Mouse (Mus musculus) urinary bladder, postnatal 14 days (tissue): ENCODE results near the gene March1.

Experiments used
- DNase-seq: peaks from one replicate; pipeline ENCODE4 v3.0.0; 2021; ENCODE audit warnings: low spot score

The March1 gene

DNA sequence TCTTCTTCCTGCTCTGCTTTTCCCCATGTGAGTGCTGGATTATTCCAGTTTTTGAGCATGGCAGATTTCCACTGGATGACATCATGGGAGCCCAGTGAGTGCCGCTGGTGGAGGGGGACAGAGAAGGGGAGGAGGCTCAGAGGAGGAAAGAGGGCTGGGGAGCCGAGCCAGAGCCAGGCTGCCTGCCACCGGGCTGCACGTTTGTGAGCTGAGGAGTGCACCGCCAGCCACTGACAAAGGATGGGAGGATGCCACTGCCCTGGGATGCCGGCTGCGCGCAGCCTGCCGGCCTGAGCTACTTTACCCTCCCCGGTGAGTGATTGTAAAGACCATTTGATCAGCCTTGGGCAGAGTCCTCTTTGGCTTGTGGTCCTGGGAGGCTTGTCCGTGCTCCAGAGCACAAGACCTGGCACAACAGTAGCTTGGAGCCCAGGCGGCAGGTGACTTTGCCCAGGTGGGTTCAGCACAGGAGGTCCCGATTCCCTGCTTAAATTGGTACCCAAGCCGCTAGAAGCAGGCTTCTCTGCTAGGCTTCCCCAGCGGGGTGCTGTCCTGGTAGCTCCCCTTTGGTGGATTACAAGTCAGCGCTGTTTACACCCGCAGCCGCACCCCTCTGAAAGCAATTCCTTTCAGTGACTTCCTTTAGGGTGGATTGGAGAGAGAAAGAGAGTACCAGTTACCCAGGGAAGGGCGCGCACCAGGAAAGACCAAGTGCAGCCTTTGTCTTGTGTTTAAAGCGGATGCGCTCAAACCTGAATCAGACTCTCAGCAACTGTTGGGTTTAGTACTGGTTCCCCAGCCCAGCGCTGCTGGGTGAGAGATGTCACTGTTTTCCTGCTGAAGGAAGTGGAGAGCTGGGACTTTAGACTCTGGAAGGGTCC is at the start of gene March1:
Gene March1 (plus strand): TSS at position 30 of the 881 bp plus-strand sequence.
- DNase-seq, result no peak

DNA sequence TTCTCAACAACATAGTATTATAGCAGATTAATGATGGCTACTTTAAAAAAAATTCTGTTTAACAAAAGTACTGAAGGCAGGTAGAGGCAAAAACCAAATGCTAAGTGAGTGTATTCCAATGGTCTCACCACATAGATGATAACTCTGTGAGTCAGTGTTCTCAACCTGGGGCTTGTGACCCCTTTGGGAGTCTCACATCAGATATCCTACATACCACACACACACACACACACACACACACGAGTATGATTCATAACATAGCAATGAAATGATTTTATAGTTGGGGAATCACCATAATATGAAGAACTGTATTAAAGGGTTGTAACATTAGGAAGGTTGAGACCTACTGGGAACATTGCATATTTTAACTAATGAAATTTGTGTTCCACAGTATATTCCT is 30.8 kb upstream of the March1 start:
- no peak for DNase-seq

DNA sequence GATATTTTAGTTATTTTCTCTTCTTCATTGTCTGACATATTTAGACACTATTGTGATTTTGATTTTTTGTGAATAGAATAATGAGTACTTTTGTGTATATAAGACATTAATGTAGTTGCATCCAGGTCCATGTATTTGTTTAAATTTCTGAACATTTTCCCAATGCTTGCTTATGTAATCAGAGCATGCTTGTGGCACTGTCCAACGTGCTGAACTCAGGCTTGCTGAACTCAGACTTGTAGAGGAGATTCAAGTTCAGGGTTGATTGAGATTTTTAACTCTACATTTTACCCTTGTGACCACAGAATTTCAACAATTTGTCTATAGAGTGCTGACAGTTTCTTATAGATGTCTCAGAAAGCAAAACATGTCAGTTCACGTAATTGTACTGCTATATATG is 14.5 kb upstream of the March1 start:
- no peak for DNase-seq

DNA sequence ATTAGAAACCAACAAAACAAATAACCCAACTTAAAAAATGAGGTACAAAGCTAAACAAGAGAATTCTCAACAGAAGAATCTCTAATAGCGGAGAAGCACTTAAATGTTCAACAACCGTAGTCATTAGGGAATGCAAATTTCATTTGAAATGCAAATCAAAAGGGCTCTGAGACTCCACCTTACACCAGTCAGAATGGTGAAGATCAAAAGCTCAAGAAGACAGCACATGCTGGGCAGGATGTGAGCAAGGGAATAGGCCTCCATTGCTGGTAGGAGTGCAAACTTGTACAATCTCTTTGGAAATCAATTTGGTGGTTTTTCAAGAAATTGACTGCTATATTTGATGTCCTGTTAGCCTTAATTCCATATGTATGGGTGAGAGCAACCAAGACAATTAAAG is 8.2 kb upstream of the March1 start:
- no peak for DNase-seq

DNA sequence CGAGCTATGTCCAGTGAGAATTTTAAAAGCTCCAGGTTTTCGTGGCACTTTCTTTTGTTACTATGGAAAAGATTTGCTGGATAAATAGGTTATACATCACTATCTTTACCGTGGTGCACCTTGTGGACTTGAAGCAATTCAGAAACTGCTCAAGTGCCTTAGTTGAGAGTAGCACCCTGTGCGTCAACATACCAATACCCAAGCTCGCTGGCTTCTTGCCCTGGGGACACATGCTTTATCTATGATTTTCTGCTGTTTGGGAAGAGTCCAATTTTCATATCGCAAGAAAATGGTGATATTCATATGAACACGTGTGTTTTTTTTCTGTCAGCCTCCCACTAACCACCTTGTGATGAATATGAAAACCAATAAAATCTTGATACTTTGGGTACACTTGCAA is 1.3 kb downstream of the March1 start:
- DNase-seq, result no peak

DNA sequence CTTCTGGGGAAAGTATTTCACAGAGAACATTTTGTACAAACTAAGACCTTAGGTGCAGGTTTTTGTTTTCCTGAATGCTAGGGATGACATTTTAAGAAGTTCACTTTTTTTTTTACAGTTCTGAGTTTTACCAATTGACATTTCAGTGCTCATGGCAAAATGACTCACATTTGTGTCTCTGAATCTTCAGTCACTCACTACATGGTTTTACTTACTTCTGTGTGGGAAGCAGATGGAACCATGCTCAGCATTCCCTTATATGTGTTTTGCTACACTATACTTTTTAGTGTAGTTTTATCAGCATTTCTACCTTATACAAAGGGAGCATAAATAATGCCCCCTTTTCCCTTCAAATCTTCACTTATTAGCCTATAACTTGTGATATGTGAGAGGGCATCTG is 27.2 kb downstream of the March1 start:
- no peak for DNase-seq

DNA sequence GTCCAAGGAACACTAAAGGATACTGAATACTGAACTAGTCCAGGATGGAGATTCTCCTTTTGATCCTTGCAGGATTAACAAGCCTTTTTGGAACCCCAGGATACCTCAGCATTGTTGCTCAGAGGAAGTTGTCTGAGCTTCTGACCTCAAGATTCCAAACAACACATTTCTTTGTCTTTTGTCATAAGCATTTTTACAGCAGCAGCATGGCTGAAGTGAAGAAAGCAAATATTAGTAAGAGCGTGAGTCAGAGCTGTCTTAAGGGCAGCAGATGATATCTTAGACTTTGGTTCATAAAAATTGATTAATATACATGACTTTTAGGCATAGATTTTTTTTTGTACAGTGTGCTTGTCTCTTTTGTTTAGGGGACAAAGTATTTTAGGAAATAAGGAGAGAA is 27.8 kb downstream of the March1 start:
- DNase-seq, result no peak

DNA sequence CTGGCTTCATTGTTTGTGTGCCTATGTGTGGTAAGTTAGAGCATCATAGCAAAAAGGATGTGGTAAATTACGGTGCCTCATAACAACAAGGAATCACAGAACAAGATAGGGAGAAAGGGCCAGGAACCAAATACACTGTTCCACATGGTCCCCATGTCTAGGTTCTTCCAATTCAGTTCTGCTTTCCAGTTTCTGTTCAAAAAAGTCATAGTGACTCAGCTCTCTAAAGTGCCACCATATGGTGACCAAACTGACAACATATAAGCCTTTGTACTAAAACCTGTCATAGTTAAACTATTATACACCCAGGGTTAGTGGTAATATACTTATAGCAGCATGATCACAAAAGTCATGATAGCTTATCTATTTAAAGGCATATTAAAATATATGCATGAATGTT is 28.2 kb downstream of the March1 start:
- DNase-seq, result no peak

DNA sequence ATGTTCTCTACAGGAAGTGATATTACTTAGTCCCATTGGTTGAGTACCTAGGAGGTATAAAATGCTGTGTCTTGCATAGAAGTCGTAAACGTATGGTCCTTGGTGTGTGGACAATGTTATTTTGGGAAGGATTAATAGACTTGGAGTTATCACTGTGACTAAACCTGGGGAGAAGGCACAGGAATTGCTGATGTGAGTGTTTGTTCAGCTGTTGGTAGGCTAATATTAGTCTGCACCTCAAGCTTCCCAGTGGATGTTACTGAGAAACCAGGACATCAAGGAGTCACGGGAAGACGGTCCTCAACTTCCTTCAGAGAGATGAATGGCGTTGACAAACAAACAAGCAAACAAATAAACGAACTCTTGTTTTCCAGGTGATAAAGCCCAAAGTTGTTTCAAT is 38.2 kb downstream of the March1 start:
- no peak for DNase-seq

DNA sequence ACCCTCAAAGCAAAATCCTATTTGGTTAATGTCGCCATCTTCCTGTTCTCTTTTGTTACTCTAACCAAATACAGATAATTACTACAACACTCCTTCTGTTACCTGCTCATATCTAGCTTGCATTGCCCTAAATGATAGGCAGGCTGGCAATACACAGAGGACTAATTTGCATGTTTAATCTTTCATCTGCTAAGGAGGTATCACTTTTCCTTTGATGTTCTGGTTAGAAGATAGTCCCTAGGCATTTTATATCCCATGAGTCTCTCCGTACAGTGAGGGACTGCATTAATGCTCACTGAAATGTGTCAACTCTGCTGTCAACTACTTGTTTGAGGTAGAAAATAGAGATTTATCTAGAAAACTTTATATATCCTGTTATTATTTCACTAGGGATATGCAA is 44.2 kb downstream of the March1 start:
- DNase-seq, result no peak

DNA sequence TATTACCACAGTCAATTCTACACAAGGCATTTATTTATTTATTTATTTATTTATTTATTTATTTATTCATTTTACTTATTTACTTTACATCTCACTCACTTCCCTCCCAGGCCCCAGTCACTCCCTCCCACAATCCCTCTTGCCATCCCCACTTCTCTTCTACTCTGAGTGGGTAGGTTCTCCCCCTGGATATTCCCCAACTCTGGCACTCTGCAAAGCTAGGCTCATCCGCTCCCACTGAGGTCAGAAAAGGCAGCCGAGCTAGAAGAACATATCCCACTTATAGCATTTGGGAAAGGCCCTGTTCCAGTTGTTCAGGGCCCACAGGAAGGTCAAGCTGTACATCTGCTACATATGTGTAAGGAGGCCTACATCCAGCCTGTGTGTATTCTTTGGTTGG is 48.1 kb downstream of the March1 start:
- DNase-seq, result no peak

DNA sequence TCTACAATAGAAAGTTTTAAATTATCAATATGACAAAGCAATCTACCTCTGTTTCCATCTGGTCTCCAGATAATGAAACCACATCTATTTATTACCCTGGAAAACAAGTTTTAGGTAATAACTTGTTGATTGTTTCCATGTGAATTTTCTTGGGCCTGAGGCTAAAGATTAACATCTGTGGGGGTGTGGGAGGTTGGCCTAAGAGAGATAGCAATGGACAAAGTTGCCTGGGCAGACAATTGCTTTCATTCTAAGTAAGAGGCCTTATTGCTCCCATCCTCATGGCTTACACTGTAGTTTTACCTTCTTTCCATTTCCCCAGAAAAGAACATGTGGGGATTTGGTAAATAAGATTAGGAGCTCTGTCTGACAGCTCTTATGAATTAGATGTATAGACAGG is 125.4 kb downstream of the March1 start:
- DNase-seq, result no peak

DNA sequence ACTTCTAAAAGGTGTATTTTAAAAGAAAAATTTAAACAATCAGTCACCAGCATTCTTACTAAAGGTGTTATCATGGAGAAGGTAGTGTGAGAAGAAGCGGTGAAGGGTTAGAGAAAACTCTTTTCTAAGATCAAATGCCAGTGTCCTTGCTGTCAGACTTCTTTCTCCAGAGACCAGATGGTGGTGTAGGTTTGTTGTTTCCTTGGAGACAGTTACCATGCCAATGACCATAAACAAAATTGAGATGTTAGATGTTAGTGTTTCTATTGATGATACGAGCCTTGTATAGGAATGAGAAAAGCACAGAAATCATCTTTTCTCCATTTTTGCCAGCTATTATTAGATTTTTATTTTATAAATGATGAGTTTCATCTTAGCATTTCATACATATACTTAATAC is 158.1 kb downstream of the March1 start:
- DNase-seq, result no peak

DNA sequence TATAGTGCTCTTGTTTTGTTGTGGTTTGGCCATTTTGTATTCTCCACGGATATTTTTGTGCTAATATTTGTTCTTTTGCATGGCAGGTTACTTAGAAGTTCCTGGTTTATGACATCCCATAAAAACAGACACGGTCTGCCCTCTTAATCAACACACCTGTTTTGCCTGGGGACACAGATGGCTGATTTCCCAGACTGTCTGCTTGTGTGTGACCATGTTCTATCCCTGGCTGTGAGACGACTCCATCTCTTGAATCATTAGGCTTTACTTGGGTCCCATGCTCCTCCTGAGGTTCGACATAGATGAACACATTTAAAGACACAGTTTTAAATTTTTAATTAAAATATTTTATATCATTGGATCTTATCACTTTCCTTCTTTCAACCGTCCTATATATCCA is 163.5 kb downstream of the March1 start:
- DNase-seq, result no peak

DNA sequence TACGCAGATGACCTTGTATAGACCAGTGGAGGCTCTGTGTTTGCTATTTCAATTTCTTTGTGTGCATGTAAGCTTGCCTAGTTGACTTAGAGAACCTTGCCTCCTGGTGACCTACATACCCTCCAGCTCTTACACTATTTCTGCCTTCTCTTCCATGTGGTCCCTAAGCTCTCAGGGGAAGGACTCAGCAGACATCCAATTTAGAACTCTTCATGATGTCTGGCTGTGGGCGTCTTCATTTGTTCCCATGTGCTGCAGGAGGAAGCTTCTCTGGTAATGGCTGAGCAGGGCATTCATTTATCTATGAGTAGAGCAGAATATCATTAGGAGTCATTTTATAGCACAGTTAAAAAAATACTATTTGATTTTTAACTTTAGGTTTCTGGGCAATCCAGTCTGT is 195.3 kb downstream of the March1 start:
- no peak for DNase-seq

DNA sequence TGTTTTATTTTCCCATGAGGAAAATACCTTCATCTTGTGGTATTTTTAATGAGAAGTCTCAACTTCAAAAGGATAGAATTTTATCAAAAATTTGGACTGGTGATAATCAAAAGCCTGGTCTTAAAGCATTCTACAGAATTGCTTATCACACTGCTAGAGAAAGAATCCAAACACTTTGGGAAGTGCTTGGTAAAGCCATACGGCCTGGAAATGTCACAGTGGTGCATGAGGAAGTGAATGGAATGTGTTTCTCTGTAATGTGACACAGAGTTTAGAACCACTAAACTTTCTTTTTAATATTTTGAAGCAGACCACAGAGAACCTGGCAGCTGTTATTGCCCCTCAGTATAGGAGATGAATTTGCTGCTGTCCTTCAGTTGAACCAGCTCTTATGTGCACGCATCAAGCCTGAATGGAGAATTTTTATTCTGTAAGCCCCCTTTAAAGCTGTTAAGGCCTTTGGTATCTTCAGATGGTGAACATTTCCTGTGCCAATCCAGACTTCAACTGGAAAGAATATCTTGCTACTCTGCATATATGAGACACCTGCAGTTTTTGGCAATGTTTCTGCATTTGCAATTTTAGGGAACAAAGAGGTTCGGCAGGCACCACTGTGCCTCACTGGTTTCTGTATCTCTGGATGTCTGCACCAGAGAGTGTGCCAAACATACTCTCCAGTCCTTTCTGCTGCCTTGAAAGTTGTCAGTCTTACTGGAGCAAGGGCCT is 304.8 kb downstream of the March1 start:
- DNase-seq, result no peak

DNA sequence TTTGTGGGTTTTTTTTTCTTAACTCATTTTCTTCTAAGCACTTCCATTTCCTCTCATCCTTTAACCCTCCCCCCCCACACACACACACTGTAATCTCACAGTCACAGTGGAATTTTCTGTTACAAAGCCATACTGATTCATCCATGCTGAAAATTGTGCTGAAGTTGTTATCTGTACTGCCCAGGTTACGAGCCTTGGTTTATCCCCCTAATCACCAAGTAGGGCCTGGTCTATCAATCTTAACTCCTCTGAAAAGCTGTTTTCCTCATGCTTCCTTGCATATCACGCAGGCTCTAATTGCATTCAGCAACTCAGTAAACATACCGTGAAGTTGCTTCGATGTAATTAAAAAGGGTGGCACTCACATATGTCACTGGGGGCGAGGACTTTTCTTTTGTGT is 339.2 kb downstream of the March1 start:
- no peak for DNase-seq

DNA sequence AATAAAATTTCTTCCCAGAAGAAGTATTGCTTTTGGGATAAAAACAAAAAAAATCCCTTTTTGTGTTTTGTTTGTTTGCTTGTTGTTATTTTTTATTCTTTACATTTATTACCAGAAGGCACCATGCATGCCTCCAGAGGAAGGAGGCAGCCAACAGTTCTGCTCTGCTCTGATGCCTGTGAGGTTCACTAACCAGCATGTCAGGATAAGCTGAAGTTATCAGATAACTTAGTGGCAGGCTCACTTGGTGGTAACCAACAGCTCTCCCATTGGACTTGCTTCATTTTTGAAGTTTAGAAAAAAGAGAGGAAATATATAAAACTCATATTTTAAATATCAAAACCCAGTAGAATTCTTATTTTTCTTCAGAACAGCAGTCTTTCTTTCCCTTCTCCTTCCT is 339.8 kb downstream of the March1 start:
- no peak for DNase-seq

DNA sequence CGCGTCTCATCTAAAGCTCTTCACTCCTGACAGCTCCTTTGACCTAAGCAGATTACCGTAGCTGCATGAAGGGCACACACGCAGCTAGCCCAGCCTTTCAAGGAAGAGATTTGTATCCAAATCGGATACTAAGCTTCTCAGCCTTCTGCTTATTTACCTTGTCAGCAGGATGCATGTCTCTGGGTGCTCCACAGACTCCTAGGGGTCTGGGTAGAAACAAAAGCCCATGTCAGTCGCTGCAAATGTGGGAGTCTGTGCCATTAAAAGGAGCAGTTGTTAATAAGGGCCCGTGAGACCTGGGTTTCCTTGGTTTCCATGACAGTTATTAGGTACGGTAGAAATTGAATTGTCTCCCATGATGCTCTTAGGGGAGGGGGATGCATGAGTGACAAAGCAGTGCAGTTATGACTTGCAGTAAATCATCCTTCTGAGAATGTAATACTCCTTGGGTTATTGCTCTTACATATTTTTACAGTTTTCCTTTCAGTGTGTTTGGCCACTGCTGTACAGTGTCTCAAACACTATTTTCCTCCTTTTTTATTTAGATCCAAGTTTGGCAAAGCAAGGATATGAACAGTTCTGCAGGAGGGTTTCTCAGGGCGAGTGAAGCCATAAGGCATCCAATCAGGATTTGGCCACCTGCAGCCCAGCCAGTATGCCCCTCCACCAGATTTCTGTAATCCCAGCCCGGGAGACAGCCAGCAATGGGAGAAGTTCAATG is 349.0 kb downstream of the March1 start:
- DNase-seq, result no peak

DNA sequence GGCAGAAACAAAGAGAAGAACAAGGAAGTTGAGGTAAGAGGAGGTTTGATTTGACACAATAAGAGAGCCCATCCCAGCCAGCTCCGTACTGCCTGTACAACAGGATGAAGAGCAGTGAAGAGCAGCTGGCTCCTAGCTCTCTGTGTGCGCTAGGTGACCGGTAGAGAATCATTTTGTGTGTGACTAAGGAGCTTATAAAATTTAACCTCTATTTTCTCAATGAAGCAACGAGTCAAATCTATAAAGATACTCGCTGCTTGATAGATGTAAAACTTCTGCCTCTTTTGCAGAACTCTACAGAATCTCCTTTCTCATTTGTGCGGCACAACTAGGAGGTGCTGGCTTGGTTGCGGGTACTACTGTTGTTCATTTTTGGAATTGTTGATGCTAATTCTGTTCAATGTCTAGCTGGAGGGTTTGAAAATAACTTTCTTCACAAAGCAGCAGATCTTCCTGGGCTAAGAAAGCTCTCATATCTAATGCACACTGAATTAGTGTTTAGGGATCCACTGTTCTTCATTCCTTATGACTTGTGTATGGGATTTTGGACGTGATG is 349.6 kb downstream of the March1 start:
- no peak for DNase-seq

DNA sequence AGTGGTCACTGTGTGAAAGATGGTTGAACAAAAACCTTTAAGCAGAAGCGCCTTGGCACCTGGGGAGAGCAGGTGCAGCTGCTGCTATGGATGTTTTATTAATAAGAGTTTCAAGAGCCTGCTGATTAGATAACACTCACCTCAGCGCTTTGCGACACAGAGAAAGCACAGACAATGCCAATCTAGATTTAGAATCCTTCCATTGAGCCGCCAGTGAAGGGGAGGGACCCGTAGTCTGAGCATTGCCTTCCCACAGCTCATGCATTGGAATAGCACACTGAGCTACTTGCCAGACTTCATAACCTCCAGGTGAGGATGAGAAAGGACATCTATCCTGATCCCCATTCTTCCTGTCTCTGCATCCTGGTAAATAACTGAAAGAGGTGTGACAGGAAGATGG is 359.2 kb downstream of the March1 start:
- no peak for DNase-seq

DNA sequence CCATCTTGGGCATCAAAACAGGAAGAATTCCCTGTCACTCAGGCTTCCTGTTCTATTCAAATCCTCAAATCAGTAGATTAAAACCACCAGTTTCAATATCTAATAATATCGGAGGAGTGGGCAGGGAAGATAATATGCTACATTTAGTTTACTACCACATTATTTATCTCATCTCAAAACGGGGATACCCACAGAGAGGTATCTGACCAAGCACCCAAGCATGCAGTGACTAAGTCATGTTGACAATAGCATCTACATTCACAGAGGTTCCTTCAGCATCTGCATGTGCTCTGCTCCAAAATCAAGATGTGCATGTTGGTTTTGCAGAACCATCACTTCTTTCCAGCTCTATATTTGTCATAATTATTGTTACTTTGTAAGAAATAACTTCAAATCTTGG is 364.3 kb downstream of the March1 start:
- no peak for DNase-seq

DNA sequence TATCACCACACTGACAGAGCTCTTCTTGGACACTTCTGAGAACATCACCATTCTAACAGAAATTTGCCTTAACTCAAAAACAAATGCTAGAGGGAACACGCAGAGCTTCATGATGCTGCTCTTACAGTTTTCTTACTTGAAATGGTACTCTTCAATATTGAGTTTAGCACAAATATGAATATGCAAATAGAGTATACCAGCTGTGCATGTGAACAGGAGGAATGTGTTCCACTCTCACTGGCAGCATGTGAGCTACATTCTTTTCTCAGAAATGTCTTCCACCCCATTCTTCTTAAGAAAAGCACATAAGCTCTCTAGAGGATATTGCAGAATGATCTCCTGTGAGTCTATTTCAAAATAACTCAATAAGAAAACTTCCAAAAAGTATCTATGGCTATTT is 370.0 kb downstream of the March1 start:
- no peak for DNase-seq
